Mouse (Mus musculus): ENCODE data around the gene Pms2.

GRCm38 (mm10) chr5:143980858-143981257 is 71.1 kb downstream of the Pms2 start:
- TF ChIP-seq CTCF (IDR thresholded peaks at IDR 0.05; ENCODE audit: insufficient read depth, low read depth, low read length) (no peak), POLR2A (IDR thresholded peaks at IDR 0.05; ENCODE audit: insufficient read depth, low read depth, low read length) (no peak)

All from olfactory bulb, adult 2 months (tissue).